Mouse (Mus musculus) kidney, postnatal 14 days (tissue): Measurements from ENCODE around the gene Spaca7.
"Not testable (repeated sequence)": the region's sequence is repeated elsewhere in the genome, so short reads cannot be mapped to it uniquely, and the experiment has no call there.

ENCODE experiments used
- DNase-seq: peaks from one replicate; pipeline ENCODE4 v3.0.0; 2022; ENCODE audit warnings: mixed read lengths

Spaca7 gene

DNA sequence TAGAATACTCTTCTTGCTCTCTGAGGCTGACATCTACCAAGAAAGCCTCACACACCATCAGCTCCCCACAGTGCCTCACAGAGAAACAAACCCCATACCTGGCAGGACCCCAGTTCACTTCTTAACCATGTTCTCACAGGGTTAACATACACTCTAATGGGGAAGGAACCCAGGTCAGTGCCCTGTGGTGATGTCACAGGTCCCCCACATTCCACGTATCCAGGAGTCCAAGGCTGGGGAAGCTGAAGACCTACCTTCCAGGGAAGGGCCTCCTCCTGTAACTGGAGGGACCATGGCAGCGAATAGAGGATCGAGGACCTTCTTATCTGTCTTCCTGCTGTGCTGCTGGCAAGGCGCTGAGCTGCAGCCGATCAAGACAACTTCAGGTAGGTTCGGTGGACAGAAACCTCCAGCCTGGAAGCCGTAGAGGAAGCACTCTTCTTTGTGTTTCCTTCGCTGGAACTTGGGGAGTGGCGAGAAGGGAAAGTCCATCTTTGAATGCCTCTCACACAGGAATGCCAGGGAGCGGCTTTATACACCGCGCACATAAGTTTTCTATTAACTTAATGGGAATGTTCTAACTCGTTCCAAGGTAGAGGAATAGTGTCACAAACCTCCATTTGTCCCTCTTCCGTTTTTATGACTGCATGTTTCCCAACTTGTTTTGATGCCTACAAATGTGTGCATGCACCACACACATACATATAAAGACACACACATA, at the start of gene Spaca7:
Spaca7 (plus strand) TSS at position 216 of the 721 bp plus-strand sequence.
- DNase-seq: peak; percentile 14

DNA sequence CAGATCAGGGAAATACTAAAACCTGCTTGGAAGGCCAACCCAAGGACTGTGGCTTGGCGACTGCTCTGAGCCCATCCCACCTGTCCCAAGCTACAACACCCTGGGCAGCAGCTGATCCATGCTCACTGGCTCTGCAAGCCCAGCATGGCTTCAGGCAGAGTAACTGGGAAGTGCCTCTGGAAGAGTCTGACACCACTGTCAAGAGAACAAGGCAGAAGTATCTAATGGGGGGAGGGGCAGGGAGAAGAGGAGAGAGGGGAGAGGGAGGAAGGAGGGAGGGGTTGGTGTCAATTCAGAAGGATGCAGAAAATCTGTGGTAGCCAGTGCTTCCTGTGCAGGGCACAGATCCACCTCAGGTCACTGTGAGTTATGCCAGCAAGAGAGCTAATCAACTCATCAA, 48.5 kb upstream of the Spaca7 start:
- no peak for DNase-seq

GRCm38 (mm10) chr8:12528659-12529058, 44.2 kb upstream of the Spaca7 start:
- no peak for DNase-seq

- DNase-seq: no peak
These were observed 37.2 kb upstream of the Spaca7 start for GRCm38 (mm10) chr8:12535617-12536016.

GRCm38 (mm10) chr8:12536306-12536705, 36.5 kb upstream of the Spaca7 start:
- DNase-seq: no peak

DNA sequence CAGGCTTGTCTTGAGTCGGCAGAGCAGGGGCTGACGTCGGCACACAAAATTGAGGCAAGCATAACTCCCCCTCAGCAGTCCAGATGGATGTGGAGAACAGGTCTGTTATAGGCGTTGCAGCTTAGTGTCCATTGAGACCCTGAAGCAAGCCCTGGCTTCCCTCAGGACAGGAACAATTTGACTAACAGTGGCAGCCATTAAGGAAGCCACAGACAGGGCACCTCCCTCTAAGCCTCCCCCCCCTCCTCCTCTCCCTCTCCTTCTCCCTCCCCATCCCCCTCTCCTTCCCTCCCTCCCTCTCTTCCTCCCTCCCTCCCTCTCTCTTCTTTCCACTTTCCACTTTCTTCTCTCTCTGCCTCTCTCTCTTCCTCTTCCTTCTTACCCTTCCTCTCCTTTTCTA, 27.6 kb upstream of the Spaca7 start:
- no peak for DNase-seq

DNA sequence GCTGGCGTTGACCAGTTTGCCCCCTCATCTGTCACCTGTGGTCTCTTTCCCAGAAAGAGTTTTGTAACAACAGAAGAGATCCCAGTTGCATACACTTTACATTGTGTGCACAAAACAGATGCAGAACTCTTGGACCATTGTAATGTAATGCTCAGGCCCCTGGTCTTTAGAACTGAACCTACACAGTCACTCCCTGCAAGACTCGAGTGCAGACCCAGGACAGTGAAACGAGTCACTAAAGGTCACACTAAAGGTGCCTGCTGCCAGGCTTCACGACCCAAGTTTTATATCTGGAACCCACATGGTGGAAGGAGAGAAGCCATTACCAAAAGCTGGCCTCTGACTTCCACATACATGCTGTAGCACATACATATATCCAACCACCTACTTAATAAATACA, 27.2 kb upstream of the Spaca7 start:
- no peak for DNase-seq

GRCm38 (mm10) chr8:12547466-12548220, 25.2 kb upstream of the Spaca7 start:
- DNase-seq: no peak

GRCm38 (mm10) chr8:12548255-12548654, 24.6 kb upstream of the Spaca7 start:
- DNase-seq: no peak

GRCm38 (mm10) chr8:12548680-12549079, 24.1 kb upstream of the Spaca7 start:
- DNase-seq: no peak

GRCm38 (mm10) chr8:12555515-12556145, 17.2 kb upstream of the Spaca7 start:
- no peak for DNase-seq

- DNase-seq: peak; percentile 20
These were observed 14.0 kb upstream of the Spaca7 start for GRCm38 (mm10) chr8:12558786-12559185.

DNA sequence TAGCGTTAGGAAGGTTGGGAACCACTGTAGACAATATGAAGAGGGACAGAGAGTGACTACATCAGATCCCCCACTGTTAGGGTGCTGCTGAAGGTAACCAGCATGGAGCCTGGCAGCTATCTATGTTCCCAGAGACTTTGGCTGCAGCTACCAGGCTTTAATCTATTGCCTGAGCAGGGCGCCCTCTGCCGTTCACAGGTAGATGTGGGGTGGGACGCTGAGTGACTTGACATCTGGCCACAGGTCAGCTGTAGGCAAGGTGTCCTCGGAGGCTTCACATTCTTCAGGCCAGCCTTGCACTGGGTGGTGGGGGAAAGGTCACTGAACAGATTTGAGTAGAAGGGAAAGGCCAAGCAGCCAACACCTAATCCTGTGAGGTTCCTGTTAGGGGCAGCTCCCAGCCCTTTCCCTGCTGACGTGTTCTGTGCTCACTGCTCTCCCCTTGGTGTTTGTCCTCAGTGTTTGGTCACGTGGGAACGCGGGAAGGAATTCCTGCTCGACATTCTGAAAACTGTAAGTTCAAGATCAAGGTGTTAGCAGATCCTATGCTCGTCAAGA, 11.3 kb upstream of the Spaca7 start:
- DNase-seq: peak; percentile 78

DNA sequence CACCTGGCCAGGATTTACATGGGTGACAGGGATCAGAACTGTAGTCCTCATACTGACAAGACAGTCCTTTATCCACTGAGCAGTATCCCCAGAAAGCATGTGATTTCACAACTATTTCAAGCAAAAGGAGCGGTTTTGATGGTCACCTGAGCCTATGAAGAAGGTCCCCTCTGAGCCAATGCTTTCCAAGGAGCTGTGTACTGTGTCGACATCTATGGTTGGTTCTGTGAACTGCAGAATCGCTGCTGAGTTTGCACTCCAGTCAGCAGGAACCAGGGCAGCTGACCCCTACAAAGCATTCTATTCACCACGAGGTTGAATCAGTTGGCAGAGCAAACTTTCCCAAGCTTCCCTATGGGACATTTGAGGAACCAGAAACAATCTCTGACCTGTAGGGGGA, 8.5 kb upstream of the Spaca7 start:
- peak; percentile 48 for DNase-seq

- no peak for DNase-seq
These were observed 7.3 kb upstream of the Spaca7 start for GRCm38 (mm10) chr8:12565488-12565887.

DNA sequence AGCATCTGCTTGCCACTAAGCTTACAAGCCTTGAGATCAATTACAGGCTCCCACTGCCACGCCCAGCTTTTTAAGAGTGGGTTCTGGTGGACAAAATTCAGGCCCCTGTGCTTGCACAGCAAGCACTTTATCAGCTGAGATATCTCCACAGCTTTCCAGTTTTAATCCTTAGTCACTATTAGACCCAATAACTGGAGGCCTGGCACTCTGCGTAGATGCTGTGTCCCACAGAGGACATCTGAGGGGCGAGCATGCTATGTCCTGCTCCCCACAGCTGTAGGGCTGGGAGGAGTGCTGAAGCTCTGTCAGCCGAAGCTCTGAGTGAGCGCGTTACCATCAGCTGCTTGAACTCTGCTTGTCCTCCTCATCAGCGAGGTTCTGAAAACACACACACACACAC, 6.3 kb upstream of the Spaca7 start:
- DNase-seq: no peak

DNA sequence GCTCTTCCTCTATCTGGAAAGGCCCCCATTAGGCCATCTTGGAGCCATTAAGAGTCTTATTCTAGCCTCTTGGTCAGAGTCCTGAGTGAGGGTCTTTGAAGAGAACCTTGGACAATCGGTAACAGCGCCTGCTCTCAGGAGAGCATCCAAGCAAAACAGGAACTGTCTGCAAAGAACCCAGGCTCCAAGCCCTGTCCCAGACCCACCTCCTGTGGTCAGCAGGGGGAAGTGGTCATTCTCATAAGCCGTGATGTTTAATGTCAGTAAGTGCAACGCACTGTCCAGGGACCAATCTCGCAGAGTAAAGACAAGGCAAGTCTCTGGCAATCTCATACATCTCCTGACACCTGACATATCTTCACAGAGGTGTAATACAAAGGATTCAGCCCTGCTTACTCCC, 3.2 kb downstream of the Spaca7 start:
- no peak for DNase-seq

DNA sequence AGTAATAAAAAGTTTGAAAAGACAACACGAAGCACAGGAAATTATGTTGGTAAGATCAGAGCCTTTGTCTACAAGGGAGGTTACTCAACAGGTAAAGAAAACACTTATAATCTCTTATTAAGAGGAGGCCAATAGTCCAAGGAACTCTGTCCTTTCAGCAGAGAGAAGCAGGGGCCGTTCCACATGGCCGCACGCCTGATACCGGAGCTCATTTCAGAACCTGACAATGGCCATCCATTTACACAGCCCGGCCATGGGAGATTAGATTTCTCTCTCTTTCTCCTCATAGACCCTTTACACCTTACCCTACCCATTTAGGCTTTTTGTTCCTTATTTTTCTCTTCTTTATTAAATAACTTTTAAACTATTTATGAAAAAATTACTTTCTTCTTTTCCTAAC, 3.9 kb downstream of the Spaca7 start:
- DNase-seq: peak; percentile 34

DNA sequence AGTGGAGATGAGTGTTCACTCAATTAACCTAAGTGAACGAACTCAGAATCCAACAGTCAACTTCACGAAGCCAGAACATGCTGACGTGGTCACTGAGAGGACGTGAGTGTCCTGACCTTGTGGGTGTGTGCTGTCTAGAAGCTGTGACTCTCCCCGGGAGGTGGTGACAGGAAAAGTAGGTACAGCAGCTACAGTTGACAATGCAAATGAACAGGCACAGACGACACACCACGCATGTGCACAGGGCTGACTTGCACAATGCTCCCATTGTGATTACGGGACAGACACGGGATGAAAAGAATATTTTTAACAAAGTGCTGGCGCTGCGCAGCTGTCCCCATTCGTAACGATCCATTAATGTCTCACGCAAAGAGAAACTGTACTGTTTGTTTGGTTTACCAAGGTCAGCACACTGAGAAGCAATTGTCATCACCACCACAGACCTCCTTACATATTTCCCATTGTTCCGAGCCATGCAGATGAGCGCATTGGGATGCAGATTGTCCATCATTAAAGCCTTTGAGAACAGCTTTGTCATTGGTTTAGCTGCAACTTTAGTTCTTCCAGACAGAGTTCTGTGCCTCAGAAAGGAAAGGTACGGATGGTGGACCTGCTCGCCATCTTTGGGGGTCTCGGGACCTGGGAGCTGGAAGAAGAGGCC, 6.6 kb downstream of the Spaca7 start:
- DNase-seq: not testable (repeated sequence)

- no peak for DNase-seq
These were observed 11.0 kb downstream of the Spaca7 start for GRCm38 (mm10) chr8:12583785-12584184.

- DNase-seq: peak; percentile 86
These were observed 34.4 kb downstream of the Spaca7 start for GRCm38 (mm10) chr8:12607223-12607622.

DNA sequence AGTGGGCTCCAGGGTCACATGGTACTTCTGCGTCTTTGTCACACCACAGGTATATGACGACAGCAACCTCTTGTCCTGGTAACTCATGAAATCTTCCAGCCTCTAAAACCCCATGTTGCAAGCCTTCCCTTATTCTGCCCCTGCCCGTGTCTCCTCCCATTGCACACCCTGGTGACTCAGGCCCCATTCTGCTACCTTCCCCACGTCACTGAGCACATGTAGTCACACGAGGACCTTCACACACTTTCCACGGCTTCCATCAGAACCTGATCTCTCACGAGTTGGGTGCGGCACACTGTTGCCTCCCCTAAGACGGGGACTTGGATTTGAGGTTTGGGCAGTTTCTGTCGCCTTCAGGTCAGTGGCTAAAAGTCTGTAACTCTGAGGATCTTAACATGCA, 36.0 kb downstream of the Spaca7 start:
- no peak for DNase-seq
